Mouse (Mus musculus): ENCODE measurements around the gene Zfp865. TPM values are rescaled to one million over a fixed set of nuclear protein-coding genes. Genes with fewer than 3 reads are reported as not detected.
"Not testable (repeated sequence)": the region's sequence is repeated elsewhere in the genome, so short reads cannot be mapped to it uniquely, and the experiment has no call there.

The Zfp865 gene
- total RNA-seq, 1 experiment from 2014 or later: 38.5 TPM

DNA sequence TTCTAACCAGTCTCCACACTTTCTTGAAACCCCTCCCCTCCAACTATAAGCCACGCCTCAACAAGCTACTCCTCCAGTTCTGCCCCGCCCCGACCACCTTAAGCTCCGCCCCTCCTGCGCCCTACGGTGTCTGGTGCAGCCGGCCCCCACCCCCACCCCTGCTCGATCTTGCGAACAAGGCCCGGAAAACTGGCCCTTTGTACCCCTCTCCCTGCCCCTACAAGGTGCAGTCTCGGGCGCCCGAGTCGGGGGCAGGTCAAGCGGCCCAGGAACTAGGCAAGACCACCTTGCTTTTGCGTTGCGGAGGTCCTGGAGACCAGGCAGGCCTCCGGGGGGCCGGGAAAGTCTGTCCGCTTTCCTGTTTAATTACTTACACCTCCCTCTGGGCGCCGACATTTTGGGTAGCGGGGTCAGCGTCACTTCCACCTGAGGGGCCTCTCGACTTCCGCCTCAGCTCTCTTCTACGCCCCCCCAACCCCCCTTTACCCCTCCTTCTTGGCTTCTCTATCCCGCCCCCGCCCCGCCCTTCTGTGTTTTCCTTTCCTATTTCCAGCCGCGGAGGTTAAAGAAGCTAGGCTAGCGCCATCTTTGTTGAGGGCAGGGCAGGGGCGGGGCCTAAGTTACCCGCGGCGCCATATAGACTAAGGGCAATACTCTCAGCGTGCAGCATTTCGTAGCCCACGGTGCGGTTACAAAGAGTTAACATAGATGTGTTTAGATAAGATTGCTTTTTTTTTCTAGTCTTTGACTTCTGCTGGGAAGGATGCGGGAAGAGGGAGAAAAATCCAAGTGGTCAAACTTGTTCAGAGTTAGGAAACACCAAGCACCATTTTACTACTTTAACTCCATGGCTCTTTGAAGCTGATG lies 5.7 kb upstream of the Zfp865 start, which contains the start of the genes Zfp524 and Fiz1:
Zfp524 (plus strand) TSS at position 165 of the 867 bp plus-strand sequence.
Fiz1 (minus strand) TSS at position 447 of the 867 bp plus-strand sequence.
- peak; percentile 69 for ATAC-seq (ENCODE audit: extremely low read depth, insufficient number of reproducible peaks, low FRiP score, poor library complexity, severe bottlenecking)

DNA sequence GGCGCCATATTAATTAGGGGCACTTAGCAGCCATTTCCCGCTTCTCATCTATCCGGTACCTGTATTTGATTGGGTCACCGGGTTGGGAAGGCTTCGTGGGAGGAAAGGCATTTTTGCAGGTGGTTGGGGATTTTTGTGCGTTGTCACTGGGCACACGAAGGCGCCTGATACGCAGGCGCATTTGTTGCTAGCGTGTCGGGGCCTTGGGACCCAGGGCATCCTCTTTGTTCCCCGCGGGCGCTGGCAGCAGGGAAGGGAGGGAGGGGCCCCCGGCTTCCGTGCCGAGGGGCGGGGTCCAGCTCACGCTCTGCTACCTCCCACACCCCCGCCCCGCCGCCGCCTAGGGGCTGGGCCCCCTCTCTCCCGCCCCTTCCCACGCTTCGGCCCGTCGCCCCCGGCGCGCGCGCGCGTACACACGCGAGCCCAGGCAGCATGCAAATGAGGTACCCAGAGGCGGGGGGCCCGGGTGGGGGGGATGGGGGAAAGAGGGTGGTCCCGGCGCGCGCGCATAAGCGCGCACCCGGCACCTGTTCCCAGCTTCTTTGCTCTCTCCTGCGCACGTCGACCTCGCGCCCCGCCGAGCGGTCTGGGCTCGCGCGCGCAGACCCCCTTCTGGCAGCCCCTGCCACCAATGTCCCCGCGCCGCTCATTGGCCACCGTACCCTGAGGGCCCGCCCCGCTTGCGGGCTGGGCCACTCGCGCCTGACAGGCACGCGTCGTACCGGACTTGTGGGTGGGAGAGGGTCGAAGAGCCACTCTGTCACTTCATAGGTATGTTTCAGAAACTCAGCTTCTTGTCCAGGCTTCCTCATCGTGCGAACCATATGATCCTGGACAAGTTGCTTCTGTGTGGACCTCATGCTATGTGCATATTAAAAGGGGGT lies 4.8 kb upstream of the Zfp865 start, which contains the start of gene Gm44973:
Gm44973 (plus strand) TSS at position 379 of the 884 bp plus-strand sequence.
- ATAC-seq (ENCODE audit: extremely low read depth, insufficient number of reproducible peaks, low FRiP score, poor library complexity, severe bottlenecking): peak; percentile 59

DNA sequence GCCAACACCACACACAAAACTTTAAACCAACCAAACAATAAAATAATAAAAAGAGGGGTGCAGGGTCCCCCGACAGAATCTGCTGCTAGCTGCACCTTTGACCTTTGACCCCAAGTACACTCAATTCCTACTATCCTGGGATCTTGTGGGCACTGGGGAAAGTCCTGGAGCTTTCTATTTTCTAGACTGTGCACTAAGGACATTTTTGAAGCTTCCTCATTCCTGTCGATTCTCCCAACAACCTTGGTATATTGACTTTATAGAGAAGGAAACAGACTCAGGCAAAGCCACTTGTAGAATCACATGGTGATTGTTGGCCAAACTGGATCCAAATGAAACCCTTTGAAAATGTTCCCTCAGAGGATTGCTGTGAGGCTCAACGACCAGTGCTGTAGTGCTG lies 4.1 kb upstream of the Zfp865 start:
- no peak for ATAC-seq (ENCODE audit: extremely low read depth, insufficient number of reproducible peaks, low FRiP score, poor library complexity, severe bottlenecking)

DNA sequence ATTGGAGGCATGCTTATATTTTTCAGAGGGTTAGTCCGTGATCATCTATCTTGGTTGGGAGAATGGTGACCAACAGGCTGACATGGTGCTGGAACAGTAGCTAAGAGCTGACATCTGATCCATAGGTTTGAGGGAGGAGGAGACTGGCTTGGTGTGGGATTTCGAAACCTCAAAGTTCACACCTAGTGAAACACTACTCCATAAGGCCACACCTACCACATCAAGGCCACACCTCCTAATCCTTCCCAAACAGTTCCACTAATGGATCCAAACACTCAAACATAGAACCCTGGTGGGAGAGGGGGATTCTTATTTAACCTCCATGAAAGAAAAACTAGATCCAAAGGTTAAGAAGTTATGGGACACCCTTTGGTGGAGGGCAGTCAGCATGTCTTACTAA lies 3.3 kb upstream of the Zfp865 start:
- no peak for ATAC-seq (ENCODE audit: extremely low read depth, insufficient number of reproducible peaks, low FRiP score, poor library complexity, severe bottlenecking)

DNA sequence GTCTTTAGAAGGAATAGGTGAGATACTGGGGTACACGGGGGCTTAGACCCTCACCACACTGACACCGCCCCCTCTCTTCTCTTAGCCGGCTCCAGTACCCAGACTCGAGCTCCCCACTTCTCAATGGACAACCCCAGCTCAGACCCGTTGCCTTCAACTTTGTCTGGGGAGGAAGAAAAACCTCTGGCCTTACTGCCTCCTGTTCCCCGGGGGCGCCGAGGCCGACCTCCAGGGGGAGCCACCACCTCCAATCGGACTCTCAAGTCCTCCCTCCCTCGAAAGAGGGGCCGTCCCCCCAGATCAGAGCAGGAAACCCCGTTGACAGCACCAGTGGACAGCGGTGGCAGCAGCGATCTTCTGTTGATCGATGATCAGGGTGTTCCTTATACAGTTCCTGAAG lies 2.8 kb upstream of the Zfp865 start:
- no peak for ATAC-seq (ENCODE audit: extremely low read depth, insufficient number of reproducible peaks, low FRiP score, poor library complexity, severe bottlenecking)

GRCm38 (mm10) chr7:5017931-5018330 lies 2.2 kb upstream of the Zfp865 start:
- ATAC-seq (ENCODE audit: extremely low read depth, insufficient number of reproducible peaks, low FRiP score, poor library complexity, severe bottlenecking): no peak

DNA sequence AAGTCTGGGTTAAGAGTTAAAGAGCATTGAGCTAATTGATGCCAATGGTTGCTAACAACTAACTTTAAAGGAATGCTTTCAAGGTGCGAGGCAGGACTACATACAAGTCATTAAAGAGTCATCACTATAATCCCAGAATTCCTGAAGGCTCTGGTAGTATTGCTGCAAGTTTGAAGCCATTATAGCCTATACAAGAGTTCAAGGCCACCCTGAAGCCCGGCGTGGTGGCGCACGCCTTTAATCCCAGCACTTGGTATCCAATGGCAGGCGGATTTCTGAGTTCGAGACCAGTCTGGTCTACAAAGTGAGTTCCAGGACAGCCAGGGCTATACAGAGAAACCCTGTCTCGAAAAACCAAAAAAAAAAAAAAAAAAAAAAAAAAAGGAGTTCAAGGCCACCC lies 600 bp upstream of the Zfp865 start:
- ATAC-seq (ENCODE audit: extremely low read depth, insufficient number of reproducible peaks, low FRiP score, poor library complexity, severe bottlenecking): not testable (repeated sequence)

DNA sequence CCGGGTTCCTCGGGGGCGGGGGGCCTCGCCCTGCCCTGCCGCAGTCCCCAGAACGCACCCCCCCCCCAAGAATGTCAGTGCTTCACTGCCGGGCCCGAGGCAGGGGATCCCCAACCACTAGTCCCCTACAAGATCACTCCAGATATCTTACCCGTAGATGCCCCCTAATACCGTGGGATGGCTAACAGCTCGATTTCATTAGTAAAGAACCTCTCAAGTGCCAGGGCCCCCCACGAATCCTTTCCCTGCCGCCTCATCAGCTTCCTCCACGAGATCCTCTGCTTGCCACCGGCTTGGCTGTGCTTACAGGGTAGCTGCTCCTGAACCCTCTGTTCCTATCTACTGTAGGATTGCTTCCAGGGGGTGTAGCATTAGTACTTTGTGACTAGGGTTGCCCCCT lies 509 bp downstream of the Zfp865 start:
- no peak for ATAC-seq (ENCODE audit: extremely low read depth, insufficient number of reproducible peaks, low FRiP score, poor library complexity, severe bottlenecking)

DNA sequence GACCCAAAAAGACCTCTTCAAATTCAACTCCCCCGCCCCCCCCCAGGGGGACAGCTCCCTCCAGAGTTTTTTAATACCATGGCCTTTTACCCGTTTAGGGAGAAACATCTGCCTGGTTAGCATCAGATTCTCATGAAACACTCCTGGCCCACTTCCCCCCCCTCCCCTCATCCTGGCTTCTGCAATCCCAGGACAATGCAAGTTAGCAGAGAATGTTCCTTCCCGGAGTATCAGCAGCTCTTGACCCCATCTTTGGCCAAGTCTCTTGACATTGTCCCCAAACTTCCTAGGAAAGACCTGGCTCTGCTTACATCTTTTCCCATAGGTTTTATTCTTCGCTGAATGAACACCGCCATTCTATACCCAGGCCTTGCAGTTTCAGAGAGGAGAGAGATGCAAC lies 1.0 kb downstream of the Zfp865 start:
- no peak for ATAC-seq (ENCODE audit: extremely low read depth, insufficient number of reproducible peaks, low FRiP score, poor library complexity, severe bottlenecking)

- ATAC-seq (ENCODE audit: extremely low read depth, insufficient number of reproducible peaks, low FRiP score, poor library complexity, severe bottlenecking): no peak
Observed at GRCm38 (mm10) chr7:5029543-5029942, 9.4 kb downstream of the Zfp865 start.

- no peak for ATAC-seq (ENCODE audit: extremely low read depth, insufficient number of reproducible peaks, low FRiP score, poor library complexity, severe bottlenecking)
Observed at GRCm38 (mm10) chr7:5029946-5030345, 9.8 kb downstream of the Zfp865 start.

DNA sequence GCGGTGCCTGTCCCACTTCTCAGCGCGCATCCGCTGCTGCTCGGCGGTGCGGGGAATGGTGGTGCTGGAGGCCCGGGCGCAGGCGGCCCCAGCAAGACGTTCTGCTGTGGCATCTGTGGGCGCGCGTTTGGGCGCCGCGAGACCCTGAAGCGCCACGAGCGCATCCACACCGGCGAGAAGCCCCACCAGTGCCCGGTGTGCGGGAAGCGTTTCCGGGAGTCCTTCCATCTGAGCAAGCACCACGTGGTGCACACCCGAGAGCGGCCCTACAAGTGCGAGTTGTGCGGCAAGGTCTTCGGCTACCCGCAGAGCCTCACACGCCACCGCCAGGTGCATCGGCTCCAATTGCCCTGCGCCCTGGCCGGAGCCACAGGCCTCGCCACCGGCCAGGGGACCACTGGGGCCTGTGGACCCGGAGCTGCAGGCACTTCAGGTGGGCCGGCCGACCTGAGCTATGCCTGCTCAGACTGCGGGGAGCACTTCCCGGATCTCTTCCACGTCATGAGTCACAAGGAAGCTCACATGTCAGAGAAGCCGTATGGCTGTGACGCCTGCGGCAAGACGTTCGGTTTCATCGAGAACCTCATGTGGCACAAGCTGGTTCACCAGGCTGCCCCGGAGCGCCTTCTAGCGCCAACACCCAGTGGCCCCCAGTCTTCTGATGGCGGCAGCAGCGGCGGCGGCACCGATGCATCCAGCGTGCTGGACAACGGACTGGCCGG lies 10.5 kb downstream of the Zfp865 start:
- ATAC-seq (ENCODE audit: extremely low read depth, insufficient number of reproducible peaks, low FRiP score, poor library complexity, severe bottlenecking): no peak

DNA sequence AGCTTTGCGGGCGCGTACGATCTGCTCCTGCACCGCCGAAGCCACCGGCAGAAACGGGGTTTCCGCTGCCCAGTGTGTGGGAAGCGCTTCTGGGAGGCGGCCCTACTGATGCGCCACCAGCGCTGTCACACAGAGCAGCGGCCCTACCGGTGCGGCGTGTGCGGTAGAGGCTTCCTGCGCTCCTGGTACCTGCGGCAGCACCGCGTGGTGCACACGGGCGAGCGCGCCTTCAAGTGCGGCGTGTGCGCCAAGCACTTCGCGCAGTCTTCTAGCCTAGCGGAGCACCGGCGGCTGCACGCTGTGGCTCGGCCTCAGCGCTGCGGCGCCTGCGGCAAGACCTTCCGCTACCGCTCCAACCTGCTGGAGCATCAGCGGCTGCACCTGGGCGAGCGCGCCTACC lies 11.3 kb downstream of the Zfp865 start:
- ATAC-seq (ENCODE audit: extremely low read depth, insufficient number of reproducible peaks, low FRiP score, poor library complexity, severe bottlenecking): no peak

DNA sequence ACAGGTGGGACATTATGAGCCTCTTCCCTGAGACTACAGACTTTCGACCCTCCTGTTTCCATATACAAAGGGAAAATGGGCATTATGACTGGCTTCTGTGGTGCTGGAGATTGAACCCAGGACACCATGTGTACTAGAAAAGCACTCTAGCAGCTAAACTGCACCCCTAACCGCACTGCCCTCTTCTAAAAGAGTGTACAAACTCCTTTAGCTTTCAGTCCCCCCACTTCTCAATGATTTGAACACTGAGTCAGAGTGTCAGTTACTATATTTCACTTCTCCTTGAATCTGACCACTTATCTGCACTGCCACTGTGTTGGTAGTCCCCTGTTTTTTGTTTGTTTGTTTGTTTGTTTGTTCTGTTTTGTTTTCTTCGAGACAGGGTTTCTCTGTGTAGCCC lies 13.6 kb downstream of the Zfp865 start, which contains the start of gene 4632433K11Rik:
4632433K11Rik (plus strand) TSS at position 301 of the 400 bp plus-strand sequence.
- ATAC-seq (ENCODE audit: extremely low read depth, insufficient number of reproducible peaks, low FRiP score, poor library complexity, severe bottlenecking): no peak

DNA sequence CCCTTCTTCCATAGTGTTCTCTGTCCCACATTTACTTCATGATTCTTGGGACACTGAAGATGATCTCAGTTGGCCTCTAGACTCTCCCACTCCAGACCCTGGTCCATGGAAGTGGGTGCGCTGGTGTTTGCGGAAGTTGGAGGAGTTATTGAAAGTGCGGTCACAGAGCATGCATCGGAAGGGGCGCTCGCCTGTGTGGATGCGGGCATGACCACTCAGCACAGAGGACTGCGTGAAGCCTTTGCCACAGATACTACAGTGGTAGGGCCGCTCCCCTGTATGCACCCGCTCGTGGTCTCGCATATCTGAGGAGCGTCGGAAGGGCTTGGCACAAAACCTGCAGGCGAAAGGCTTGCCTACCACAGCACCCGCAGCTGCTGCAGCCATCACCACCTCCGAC lies 15.5 kb downstream of the Zfp865 start:
- no peak for ATAC-seq (ENCODE audit: extremely low read depth, insufficient number of reproducible peaks, low FRiP score, poor library complexity, severe bottlenecking)

DNA sequence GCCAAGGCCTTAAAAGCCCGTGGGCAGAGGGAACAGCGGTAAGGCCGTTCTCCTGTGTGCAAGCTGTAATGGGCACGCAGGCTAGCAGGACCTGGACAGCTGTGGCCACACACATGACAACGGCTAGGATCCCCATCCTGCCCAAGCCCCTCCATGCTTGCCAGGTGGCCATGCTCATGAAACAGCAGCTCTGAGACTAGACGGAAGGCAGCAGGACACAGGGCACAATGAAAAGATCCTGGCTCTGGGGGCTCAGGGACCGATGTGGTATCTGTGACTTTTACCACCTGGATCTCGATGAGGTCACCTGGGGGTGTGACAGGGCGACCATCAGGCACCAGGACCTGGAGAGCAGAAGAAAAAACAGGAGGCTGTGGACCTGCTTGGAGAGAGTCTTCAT lies 16.0 kb downstream of the Zfp865 start:
- ATAC-seq (ENCODE audit: extremely low read depth, insufficient number of reproducible peaks, low FRiP score, poor library complexity, severe bottlenecking): no peak

DNA sequence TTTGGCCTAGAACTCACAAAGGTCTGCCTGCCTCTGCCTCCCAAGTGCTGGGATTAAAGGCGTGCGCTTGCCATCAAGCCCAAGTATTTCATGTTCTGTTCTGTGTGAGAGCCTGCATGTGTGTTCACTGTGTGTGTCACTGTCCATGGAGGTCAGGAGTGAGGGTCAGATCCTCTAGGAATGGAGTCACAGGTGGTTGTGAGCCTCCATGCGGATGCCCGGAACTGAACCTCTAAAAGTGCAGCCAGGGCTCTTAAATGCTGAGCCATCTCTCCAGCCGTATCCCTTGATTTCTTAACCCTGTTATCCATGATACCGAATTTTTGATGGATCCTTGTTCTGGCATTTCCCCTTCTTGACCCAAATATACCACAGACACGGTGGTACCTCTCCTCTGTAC lies 16.9 kb downstream of the Zfp865 start:
- ATAC-seq (ENCODE audit: extremely low read depth, insufficient number of reproducible peaks, low FRiP score, poor library complexity, severe bottlenecking): no peak

DNA sequence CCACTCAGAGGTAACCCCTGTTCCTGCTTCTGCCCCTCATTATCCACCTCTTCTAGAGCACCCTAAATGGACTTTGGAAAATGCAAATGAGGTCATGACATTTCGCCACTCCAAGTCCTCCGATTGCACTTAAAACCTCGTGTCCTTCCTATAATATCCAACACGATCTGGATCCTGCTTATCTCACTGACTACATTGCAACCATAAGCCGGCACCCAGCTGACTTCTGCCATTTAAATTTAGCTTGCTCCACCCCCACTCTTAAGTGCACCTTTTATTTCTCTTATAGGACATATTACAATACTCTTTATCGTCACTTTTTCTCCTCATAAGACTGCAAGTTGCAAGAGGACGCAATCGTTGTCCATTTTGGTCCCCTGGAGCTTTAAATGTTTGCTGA lies 17.3 kb downstream of the Zfp865 start:
- ATAC-seq (ENCODE audit: extremely low read depth, insufficient number of reproducible peaks, low FRiP score, poor library complexity, severe bottlenecking): no peak

DNA sequence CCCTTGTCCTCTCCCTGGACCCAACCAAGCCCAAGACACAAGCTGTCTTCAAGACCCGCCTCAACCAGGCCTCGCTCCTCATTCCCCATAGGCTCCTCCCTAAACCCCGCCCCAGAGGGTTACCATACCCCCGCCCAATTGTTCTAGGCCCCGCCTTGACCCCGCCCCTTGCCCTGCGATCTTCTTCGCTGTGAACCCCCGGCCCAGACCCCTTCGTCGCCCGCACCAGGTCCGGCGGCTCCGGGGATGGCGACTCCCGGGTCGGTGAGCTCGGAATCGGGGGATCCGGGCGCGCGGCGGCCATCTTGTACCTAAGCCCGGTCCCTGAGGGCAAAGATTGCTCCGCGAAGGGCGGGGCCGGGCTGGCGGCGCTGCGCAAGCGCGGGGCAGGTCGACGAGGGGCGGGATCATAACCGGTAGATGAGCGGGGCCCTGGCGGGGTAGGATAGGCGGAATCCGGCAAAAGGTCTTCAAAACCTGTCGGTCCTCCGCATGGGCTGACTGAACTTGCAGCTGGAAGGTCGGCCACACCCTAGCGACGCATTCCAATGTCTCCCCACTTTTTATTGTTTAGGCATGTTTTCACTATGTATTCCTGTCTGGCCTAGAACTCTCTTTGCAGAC lies 18.0 kb downstream of the Zfp865 start, which contains the start of gene Zfp784:
Zfp784 (minus strand) TSS at position 338 of the 624 bp plus-strand sequence.
- ATAC-seq (ENCODE audit: extremely low read depth, insufficient number of reproducible peaks, low FRiP score, poor library complexity, severe bottlenecking): peak; percentile 82
